Mouse (Mus musculus): ENCODE results near the gene Cys1. TPM values are rescaled to one million over a fixed set of nuclear protein-coding genes. Genes with fewer than 3 reads are reported as not detected.

Gene Cys1
- polyA plus RNA-seq, 1 experiment from 2014 or later, result 0.31 TPM

- Histone ChIP-seq H3K27ac (ENCODE audit: low read depth) (peak overlapping the region; percentile 16; the same call in 1 of the 2 replicates), H3K9ac (replicated peaks) (no peak overlapping the region), H3K4me2 (ENCODE audit: low read depth, low read length) (no peak overlapping the region), H3K27me3 (ENCODE audit: insufficient read depth, low read length) (no peaks in the 10 kb centered on the region), H3K4me3 (ENCODE audit: low read depth, low read length) (no peak overlapping the region), H3K4me1 (ENCODE audit: insufficient read depth) (peaks cover 9% of the 10 kb centered on the region; the same call in 1 of the 2 replicates), H3K9me3 (ENCODE audit: low read length) (no peaks in the 10 kb centered on the region), H3K36me3 (replicated peaks; ENCODE audit: insufficient read depth, low read length) (no peaks in the 10 kb centered on the region)
- WGBS (ENCODE audit: insufficient replicate concordance), result 63% methylated on average over 3 of the region's 3 CpGs
- DNase-seq (peak; percentile 54), ATAC-seq (peak; percentile 80)
- no peak for TF ChIP-seq CTCF (IDR thresholded peaks at IDR 0.05; ENCODE audit: low read depth)
- TF ChIP-seq EP300 (IDR thresholded peaks at IDR 0.05; ENCODE audit: low read depth), result no peak
Measured at GRCm38 (mm10) chr12:24627215-24627614, 54.4 kb downstream of the Cys1 start.

DNA sequence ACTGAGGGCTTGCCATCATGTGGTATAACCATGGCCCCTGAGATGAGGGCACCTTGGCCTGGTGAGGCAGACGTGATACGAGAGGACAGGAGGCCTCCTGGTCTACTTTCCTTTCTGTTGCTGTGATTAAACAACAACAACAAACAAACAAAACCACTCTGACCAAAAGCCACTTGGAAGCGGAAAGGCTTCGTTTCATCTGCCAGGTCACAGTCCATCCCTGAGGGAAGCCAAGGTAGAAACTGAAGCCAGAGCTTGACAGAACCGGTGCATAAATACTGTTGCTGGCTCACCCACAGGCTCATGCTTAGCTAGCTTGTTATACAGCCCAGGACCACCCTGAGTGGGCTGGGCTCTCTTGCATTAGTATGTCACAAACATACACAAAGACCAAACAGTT, 55.2 kb downstream of the Cys1 start:
- DNase-seq, result no peak
- no peaks in the 10 kb centered on the region for H3K9me3 ChIP-seq (ENCODE audit: low read length)
- no peak for ATAC-seq
- peaks cover 9% of the 10 kb centered on the region; the same call in 1 of the 2 replicates for H3K4me1 ChIP-seq (ENCODE audit: insufficient read depth)
- no peak overlapping the region for H3K4me3 ChIP-seq (ENCODE audit: low read depth, low read length)
- no peak overlapping the region for H3K9ac ChIP-seq (replicated peaks)
- WGBS (ENCODE audit: insufficient replicate concordance), result 74% methylated on average over 5 of the region's 5 CpGs
- H3K4me2 ChIP-seq (ENCODE audit: low read depth, low read length), result no peak overlapping the region
- H3K27me3 ChIP-seq (ENCODE audit: insufficient read depth, low read length), result no peaks in the 10 kb centered on the region
- TF ChIP-seq EP300 (IDR thresholded peaks at IDR 0.05; ENCODE audit: low read depth) (no peak), CTCF (IDR thresholded peaks at IDR 0.05; ENCODE audit: low read depth) (no peak)
- no peaks in the 10 kb centered on the region for H3K36me3 ChIP-seq (replicated peaks; ENCODE audit: insufficient read depth, low read length)
- H3K27ac ChIP-seq (ENCODE audit: low read depth), result 0 out of 2 replicates have a peak overlapping the region, but pooled peaks have one; percentile 16

DNA sequence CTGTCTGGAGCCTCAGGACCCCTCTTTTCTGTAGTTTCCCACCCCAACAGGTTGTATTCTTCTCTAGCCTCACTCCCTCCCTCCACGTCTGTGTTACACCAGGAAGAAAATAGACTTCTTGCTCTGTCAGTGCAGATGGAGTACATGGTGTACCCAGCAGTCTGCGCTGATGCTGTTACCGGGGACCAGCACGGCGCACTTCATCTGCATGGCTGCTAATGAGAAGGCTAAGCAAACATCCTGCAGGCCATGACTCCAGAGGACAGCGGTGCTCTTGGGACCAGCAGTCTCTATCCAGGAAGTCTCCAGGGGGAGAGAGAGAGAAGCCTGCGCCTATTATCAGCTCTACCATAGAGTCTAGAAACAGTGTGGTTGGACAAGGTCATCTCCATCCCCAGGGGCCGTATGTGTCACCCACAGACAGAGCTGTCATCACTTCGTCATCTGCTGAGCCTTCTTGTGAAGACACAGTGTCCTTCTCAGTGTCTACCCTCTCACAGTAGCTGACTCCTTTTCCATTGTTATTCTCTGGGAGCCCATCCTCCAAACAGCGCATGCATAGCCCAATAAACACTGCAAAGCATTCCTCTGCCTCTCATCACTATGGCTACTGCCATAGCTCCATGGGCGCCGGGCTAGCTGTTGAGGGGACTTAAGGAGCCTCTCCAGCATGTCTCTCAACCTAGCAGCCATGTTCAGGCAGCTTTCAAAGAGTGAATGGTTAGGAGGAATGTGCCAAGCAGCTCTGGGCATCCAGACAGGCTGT, 57.9 kb downstream of the Cys1 start:
- H3K4me1 ChIP-seq (ENCODE audit: insufficient read depth), result peaks cover 9% of the 10 kb centered on the region; the same call in 1 of the 2 replicates
- no peaks in the 10 kb centered on the region for H3K27me3 ChIP-seq (ENCODE audit: insufficient read depth, low read length)
- H3K9me3 ChIP-seq (ENCODE audit: low read length), result no peaks in the 10 kb centered on the region
- TF ChIP-seq EP300 (IDR thresholded peaks at IDR 0.05; ENCODE audit: low read depth), result no peak
- TF ChIP-seq CTCF (IDR thresholded peaks at IDR 0.05; ENCODE audit: low read depth), result no peak
- ATAC-seq (no peak), DNase-seq (no peak)
- WGBS (ENCODE audit: insufficient replicate concordance), result 72% methylated on average over 12 of the region's 12 CpGs
- H3K9ac ChIP-seq (replicated peaks), result no peak overlapping the region
- no peak overlapping the region for H3K4me3 ChIP-seq (ENCODE audit: low read depth, low read length)
- no peak overlapping the region for H3K4me2 ChIP-seq (ENCODE audit: low read depth, low read length)
- H3K27ac ChIP-seq (ENCODE audit: low read depth), result no peak overlapping the region
- no peaks in the 10 kb centered on the region for H3K36me3 ChIP-seq (replicated peaks; ENCODE audit: insufficient read depth, low read length)

GRCm38 (mm10) chr12:24619436-24619835, 62.2 kb downstream of the Cys1 start:
- Histone ChIP-seq H3K9ac (replicated peaks) (no peak overlapping the region), H3K27me3 (ENCODE audit: insufficient read depth, low read length) (no peaks in the 10 kb centered on the region), H3K4me2 (ENCODE audit: low read depth, low read length) (no peak overlapping the region), H3K27ac (ENCODE audit: low read depth) (no peak overlapping the region), H3K4me3 (ENCODE audit: low read depth, low read length) (no peak overlapping the region), H3K36me3 (replicated peaks; ENCODE audit: insufficient read depth, low read length) (no peaks in the 10 kb centered on the region), H3K4me1 (ENCODE audit: insufficient read depth) (no peaks in the 10 kb centered on the region), H3K9me3 (ENCODE audit: low read length) (no peaks in the 10 kb centered on the region)
- TF ChIP-seq EP300 (IDR thresholded peaks at IDR 0.05; ENCODE audit: low read depth) (no peak), CTCF (IDR thresholded peaks at IDR 0.05; ENCODE audit: low read depth) (no peak)
- no peak for DNase-seq
- ATAC-seq, result no peak
- 67% methylated on average over 4 of the region's 4 CpGs for WGBS (ENCODE audit: insufficient replicate concordance)

Other genes starting within 250 kb of the Cys1 start
- 6.9 and 7.3 TPM in 2 replicates for gene Taf1b, start 183.5 kb downstream of the Cys1 start, polyA plus RNA-seq (2015; fragmentation: Nextera tagmentation; extraction: Ambion mirVana)
- 0.20 and 0.23 TPM in 2 replicates for gene Grhl1, start 109.5 kb downstream of the Cys1 start, polyA plus RNA-seq (2015; fragmentation: Nextera tagmentation; extraction: Ambion mirVana)
- gene Klf11, start 30.5 kb downstream of the Cys1 start, polyA plus RNA-seq (2015; fragmentation: Nextera tagmentation; extraction: Ambion mirVana), result 4.0 and 5.3 TPM in 2 replicates
- 235 and 276 TPM in 2 replicates for gene Rrm2, start 26.4 kb upstream of the Cys1 start, polyA plus RNA-seq (2015; fragmentation: Nextera tagmentation; extraction: Ambion mirVana)
- 1.9 and 2.0 TPM in 2 replicates for gene Mboat2, start 149.1 kb upstream of the Cys1 start, polyA plus RNA-seq (2015; fragmentation: Nextera tagmentation; extraction: Ambion mirVana)

Measured in liver, postnatal 0 days (tissue).